Comparison of ENCODE assay signal across 18 mouse cellular contexts in genomic region chr5:150859642-150860194, GRCm38 (mm10).
DNase-seq lines count a peak whose midpoint lies in the region; ATAC-seq and TF ChIP-seq lines count a peak whose summit lies in the region.
"Had no signal": no experiment of that assay in that cellular context is flagged by ENCODE, and none has a peak within 500 bp of the region (broad histone marks: within the 10 kb centered on the region; RNA-seq: fewer than 3 reads in every experiment).

No protein-coding gene starts in this region.

- TF ChIP-seq CTCF in layer of hippocampus, adult 2 months (conservative IDR thresholded peaks at IDR 0.05) = no peak

- no peak overlapping the region for H3K9ac ChIP-seq in midbrain, embryonic 12.5 days (replicated peaks)
- no peak overlapping the region for H3K9ac ChIP-seq in midbrain, embryonic 16.5 days (ENCODE audit: low read depth, low read length)
- H3K9ac ChIP-seq: forebrain, embryonic 13.5 days had no signal

- no peaks in the 10 kb centered on the region for H3K27me3 ChIP-seq in midbrain, embryonic 12.5 days
- no peaks in the 10 kb centered on the region for H3K27me3 ChIP-seq in midbrain, embryonic 16.5 days (ENCODE audit: control insufficient read depth, insufficient read depth, low read depth, low read length)
- H3K27me3 ChIP-seq: forebrain, embryonic 13.5 days had no signal

- WGBS in midbrain, embryonic 12.5 days = 62% methylated on average over 5 of the region's 5 CpGs
- WGBS in midbrain, embryonic 16.5 days = 53% methylated on average over 5 of the region's 5 CpGs

- H3K9me3 ChIP-seq in midbrain, embryonic 12.5 days = no peaks in the 10 kb centered on the region
- H3K9me3 ChIP-seq in midbrain, embryonic 16.5 days (replicated peaks; ENCODE audit: control insufficient read depth, low read length, poor library complexity, severe bottlenecking) = no peaks in the 10 kb centered on the region
- H3K9me3 ChIP-seq: forebrain, embryonic 13.5 days had no signal

- DNase-seq in embryo, embryonic 10 days (ENCODE audit: low spot score) = peak; percentile 6
- DNase-seq in embryo, embryonic 10.5 days (ENCODE audit: low spot score) = no peak
- DNase-seq in layer of hippocampus, adult 2 months (ENCODE audit: low spot score in 2 of 2) = peak; percentile 25 to 70
- DNase-seq in left cerebral cortex, postnatal 36 days (ENCODE audit: low spot score in 2 of 2) = peak; percentile 19 to 42
- DNase-seq in heart, postnatal 36 days = no peak
- DNase-seq in kidney, adult 9 months = no peak
- DNase-seq: cerebellum, adult 8-10 months; embryo, embryonic 11 days; gastrocnemius, adult 2 months; heart, adult 11 months; kidney, adult 8-10 months; lung, adult 2 months; spleen, adult 18-20 months; thymus, postnatal 25 days had no signal

- H3K36me3 ChIP-seq in midbrain, embryonic 12.5 days = no peaks in the 10 kb centered on the region
- no peaks in the 10 kb centered on the region for H3K36me3 ChIP-seq in midbrain, embryonic 16.5 days (ENCODE audit: control insufficient read depth, insufficient read depth, low read length)

- intact Hi-C loops in left cerebral cortex, postnatal 36 days (cut with DNase I) = no loop called here
- intact Hi-C loops in heart, postnatal 36 days (cut with DNase I) = no loop called here

- H3K4me2 ChIP-seq in midbrain, embryonic 12.5 days (replicated peaks) = no peak overlapping the region
- H3K4me2 ChIP-seq in midbrain, embryonic 16.5 days (ENCODE audit: low read length) = no peak overlapping the region
- H3K4me2 ChIP-seq: forebrain, embryonic 13.5 days had no signal

- H3K4me3 ChIP-seq in midbrain, embryonic 12.5 days = no peak overlapping the region
- H3K4me3 ChIP-seq in midbrain, embryonic 16.5 days (ENCODE audit: low read depth, low read length) = no peak overlapping the region
- no peak overlapping the region for H3K4me3 ChIP-seq in layer of hippocampus, adult 2 months
- H3K4me3 ChIP-seq: forebrain, embryonic 13.5 days; gastrocnemius, adult 2 months had no signal

- no peaks in the 10 kb centered on the region for H3K4me1 ChIP-seq in midbrain, embryonic 12.5 days
- no peaks in the 10 kb centered on the region for H3K4me1 ChIP-seq in midbrain, embryonic 16.5 days (ENCODE audit: control insufficient read depth, insufficient read depth, low read length)
- H3K4me1 ChIP-seq: forebrain, embryonic 13.5 days had no signal

- no peak overlapping the region for H3K27ac ChIP-seq in midbrain, embryonic 12.5 days (replicated peaks)
- no peak overlapping the region for H3K27ac ChIP-seq in midbrain, embryonic 16.5 days (ENCODE audit: low read length)
- H3K27ac ChIP-seq in layer of hippocampus, adult 2 months = peak overlapping the region; percentile 83
- H3K27ac ChIP-seq: forebrain, embryonic 13.5 days; gastrocnemius, adult 2 months; hindbrain, postnatal 0 days had no signal

- ATAC-seq in midbrain, embryonic 12.5 days (ENCODE audit: low FRiP score, low read depth) = 0 out of 2 replicates have a peak, but pooled peaks have one; percentile 19
- ATAC-seq in midbrain, embryonic 16.5 days = no peak
- ATAC-seq: forebrain, embryonic 13.5 days; hindbrain, postnatal 0 days had no signal

Comparison
In these comparisons a context has a peak if more than half of its experiments do, and no peak if none do; other contexts are left out.
1. DNase-seq: peak in embryo, embryonic 10 days (single experiment), layer of hippocampus, adult 2 months (2 of 2) and left cerebral cortex, postnatal 36 days (2 of 2); none in embryo, embryonic 10.5 days (single experiment), heart, postnatal 36 days (0 of 2) and kidney, adult 9 months (single experiment).